Mouse (Mus musculus) lung, postnatal 0 days (tissue): Measurements from ENCODE around the gene Fcgr2b.

ENCODE experiments used
- CTCF ChIP-seq: IDR thresholded peaks from 2 replicates; pipeline ENCODE4 v1.5.1; 2016; ENCODE audit warnings: antibody characterized with exemption, mild to moderate bottlenecking
- EP300 ChIP-seq: IDR thresholded peaks from 2 replicates; pipeline ENCODE4 v1.6.1; 2016; ENCODE audit warnings: antibody characterized with exemption, mild to moderate bottlenecking, control low read depth

GRCm38 (mm10) chr1:171006905-171007304, 30.6 kb upstream of the Fcgr2b start:
- TF ChIP-seq CTCF, result peak; percentile 43
- TF ChIP-seq EP300, result no peak
